Mouse (Mus musculus) urinary bladder, postnatal 36 days (tissue): ENCODE results near the gene Agl.
"Not testable (repeated sequence)": the region's sequence is repeated elsewhere in the genome, so short reads cannot be mapped to it uniquely, and the experiment has no call there.

ENCODE experiments used
- DNase-seq, 2 experiments: peaks; one replicate each; pipeline ENCODE4 v3.0.0; 2022; ENCODE audit warnings: low spot score in 2 of 2, mixed read lengths in 1 of 2

The Agl gene

DNA sequence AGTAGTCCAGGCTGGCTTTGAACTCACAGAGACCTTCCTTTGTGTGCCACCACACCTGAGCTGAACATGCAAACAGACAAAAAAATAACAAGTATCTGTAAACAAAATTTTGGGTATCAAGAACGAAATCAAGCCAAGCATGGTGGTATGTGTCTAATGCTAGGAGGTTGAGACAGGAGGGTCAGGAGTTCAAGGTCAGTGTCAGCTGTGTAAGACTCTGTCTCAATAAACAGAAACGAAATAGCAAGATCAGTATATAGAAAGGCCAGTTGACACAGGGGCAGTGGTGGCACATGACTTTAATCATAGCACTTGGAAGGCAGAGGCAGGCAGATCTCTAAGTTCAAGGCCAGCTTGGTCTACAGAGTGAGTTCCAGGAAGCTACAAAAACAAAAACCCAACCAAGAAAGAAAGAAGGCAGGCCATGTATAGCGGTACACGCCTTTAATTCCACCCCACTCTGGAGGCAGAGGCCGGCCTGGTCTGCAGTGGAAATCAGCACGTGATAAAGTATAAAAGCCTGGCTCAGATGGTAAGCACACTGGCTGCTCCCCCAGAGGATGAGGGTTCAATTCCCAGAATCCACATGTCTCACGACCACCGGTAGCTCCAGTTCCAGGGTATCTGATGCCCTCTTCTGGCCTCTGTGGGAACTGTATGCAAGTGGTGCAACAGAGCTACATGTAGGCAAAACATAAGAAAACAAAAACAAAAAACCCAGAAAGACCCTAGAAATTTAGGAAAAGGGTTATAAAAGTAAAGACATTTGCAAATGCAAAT lies 59.4 kb downstream of the Agl start:
- peak in 1 of 2 experiments; percentile 11 for DNase-seq

GRCm38 (mm10) chr3:116747648-116748047 lies 60.3 kb downstream of the Agl start:
- DNase-seq, result not testable (repeated sequence)

DNA sequence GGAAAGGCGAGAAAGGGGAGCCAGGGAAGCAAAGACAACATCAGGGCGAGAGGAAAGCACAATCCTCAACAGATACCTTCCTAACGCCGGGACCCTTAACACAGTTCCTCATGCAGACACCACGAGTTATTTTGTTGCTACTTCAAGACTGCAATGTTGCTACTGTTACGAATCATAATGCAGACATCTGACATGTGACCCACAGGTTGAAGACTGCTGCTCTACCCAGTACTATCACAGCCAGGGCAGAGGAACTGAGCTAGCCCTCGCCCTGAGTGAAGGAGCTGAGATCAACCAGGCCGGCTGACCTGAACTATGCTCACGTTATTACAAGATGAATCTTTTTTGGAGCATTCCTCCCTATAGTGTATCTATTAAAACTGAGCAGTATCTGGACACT lies 67.0 kb downstream of the Agl start:
- DNase-seq, result no peak

DNA sequence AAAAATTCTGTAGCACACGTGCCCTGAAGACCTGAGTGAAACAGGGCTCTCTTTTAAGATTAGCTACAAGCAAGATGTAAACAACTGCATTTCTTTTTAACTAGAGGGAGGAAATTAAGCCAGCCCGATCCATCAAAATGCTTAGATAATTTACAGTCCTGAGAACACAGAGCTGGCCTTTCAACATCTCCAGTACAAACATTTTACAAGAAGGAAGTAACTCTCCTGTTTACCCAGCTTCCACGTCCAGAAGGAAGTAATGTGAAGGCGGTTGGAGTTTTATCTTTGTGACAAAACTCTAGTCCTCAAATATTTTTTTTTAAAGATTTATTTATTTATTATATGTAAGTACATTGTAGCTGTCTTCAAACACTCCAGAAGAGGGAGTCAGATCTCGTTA lies 67.9 kb downstream of the Agl start:
- no peak for DNase-seq

- peak in 1 of 2 experiments; percentile 61 for DNase-seq
Measured at GRCm38 (mm10) chr3:116737326-116737731, 70.6 kb downstream of the Agl start.

- no peak for DNase-seq
Measured at GRCm38 (mm10) chr3:116729483-116730174, 78.3 kb downstream of the Agl start.

DNA sequence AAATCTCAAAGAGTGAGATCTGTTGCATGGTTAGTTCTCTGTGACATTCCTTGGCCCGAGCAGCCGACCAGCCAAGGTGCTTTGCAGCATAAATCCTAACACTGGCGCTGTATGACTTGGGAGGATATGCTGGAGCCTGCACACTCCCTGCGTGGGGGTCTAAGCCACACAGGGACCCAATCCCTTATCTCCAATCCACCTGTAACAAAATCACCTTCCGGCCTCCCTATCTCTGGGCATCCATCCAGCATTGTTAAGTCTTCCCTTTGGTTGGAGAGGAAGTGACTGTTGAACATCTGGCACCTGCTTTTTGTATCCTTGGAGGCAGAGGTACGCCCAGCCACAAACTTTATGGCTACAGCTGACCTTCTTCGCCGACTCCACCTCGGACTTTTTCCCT lies 81.2 kb downstream of the Agl start:
- DNase-seq, result no peak

DNA sequence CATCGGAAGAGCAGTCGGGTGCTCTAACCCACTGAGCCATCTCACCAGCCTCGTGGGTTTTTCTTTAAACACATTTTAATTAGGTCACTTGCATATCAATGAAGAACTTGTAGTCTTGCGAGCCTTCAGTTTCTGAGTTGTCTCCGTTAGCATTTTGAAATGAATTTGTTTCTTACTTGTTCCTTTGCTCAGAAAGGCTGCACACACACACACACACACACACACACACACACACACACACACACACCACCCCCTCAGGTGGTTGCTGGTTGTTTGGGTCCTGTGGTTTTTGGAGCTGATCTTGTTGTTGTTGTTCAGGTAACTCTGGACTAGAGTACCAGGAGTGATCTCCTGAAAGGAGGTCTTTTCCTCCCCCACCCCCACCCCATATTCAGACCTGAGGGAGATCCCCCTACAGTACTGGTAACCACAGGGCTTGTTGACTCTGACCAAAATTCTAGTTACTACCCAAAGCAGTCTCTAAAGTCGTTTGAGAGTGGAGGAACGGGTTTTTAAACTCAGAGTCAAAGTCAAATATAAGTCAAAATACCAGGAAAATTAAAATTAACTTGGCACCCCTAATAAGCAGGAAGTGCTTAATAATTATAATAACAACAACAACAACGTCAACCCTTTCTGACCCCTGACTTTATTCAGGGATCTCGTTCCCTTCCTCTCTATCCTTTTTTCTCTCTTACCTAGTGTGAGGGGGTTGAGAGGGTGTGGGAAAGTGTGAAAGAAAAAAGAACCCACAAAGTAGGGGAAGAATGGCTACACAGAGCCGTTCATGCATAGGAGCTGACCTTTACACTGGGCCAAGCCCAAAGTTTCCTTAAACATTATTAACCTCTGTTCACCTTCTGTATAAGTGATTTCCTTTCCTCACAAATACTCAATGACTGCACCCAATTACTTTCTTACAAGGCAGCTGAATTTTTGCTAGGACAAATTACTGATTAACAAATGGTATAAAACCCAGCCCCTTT lies 84.2 kb downstream of the Agl start:
- DNase-seq, result no peak

GRCm38 (mm10) chr3:116722980-116723379 lies 85.0 kb downstream of the Agl start:
- DNase-seq, result no peak

DNA sequence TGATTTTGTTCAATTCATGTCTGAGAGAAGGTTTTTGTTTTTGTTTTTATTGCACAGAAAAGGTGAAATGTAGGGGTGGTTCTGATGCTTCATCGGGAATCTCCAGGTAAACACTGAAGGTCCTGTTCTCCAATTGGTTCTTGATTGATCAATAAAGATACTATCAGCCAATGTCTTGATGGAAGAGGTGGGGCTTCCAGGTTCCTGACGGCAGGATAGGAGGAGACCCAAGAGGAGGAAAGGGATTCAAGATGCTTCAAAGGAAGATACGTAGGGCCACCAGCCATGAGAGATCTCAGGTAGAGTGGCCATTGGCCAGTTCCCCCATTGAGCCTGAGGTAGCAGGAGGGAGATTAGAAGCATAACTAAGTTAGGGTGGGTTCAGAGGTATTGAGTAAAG lies 89.0 kb downstream of the Agl start:
- no peak for DNase-seq

DNA sequence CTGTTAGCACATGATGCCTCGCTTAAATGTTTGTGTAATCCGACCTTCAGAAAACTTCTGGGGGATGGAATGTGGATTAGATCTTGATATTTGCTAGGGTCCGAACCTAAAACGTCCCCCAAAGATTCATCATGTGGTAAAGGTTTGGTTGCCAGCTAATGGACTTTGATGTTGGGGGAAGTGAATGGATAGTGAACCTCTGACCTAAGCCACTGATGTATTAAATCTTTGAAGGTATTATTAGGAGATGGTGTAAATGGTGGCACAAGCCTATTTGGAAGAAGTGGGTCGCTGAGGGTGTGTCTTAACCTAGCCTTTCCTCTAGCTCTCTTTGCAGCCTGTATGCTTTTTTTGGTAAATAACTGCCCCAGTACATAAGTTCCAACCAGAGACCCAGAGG lies 94.9 kb downstream of the Agl start:
- no peak for DNase-seq

DNA sequence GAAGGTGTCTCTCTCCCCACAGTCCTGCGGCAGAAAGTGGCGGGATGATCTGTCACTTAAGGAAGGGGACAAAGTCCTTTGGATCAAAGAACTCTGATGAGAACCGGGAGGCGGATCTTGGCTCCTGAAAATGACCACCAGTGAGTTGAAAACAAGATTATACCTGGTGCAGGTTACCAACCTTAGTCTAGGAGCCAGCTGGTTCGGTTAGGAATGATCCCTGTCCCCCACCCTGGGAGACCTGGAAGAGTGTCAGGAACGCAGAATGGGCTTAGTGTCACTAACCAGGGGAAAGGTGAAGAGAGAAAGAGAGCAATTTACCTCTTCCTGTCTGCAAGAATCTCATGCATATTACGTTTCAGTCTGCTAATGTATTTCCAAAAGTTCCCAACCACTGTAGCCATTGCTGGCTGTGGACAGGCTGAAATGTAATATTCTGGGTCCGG lies 95.5 kb downstream of the Agl start, which contains the start of gene Slc35a3:
TSS of gene Slc35a3 (minus strand) at position 396 of the 446 bp plus-strand sequence.
- DNase-seq, result no peak

GRCm38 (mm10) chr3:116711624-116712435 lies 96.1 kb downstream of the Agl start:
- DNase-seq, result peak; percentile 77 to 81

GRCm38 (mm10) chr3:116710941-116711340 lies 97.0 kb downstream of the Agl start:
- DNase-seq, result no peak

GRCm38 (mm10) chr3:116705637-116706204 lies 102.2 kb downstream of the Agl start:
- no peak for DNase-seq

DNA sequence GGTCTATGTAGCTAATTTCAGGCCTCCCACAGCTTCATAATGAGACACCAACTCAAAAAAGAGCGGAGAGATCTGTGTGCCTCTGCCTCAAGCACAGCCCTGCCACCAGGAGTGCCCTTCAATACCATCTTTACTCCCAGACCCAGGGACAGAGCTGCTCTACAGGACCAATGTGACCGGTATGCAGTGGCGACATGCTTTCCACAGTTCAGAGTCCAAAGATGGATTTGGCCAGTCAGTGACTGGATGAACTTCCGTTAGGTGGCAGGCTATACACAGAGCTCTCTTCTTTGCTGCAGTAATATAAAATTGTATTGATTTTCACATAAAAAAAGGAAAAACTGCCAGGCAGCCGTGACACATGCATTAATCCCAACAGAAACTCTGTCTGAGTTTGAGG lies 104.1 kb downstream of the Agl start:
- DNase-seq, result no peak

- no peak for DNase-seq
Measured at GRCm38 (mm10) chr3:116702647-116703272, 105.2 kb downstream of the Agl start.

GRCm38 (mm10) chr3:116701601-116702000 lies 106.4 kb downstream of the Agl start:
- DNase-seq, result no peak

GRCm38 (mm10) chr3:116698786-116699185 lies 109.2 kb downstream of the Agl start:
- DNase-seq, result no peak

GRCm38 (mm10) chr3:116695666-116695985 lies 112.3 kb downstream of the Agl start:
- DNase-seq, result no peak
